Mouse (Mus musculus): ENCODE measurements around the gene Gm37240.

Gene Gm37240

DNA sequence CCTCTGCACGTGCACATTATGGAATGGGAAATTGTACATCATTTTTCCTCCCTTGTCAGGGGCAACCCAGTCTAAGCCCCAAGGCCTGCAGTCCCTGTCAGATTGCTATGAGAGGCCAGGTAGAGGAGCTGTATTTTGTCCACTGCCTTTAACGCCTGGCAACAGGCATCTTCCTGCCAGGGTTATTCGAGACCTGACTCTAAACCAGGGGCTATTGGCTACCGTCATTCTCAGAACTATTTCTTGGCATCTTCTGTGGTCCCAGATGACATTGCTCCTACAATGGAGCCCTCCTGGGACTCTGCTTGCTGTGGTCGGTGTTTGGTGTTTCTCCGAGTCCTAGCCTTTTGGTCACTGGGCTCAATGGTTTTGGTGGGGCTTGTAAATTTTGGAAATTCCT lies 762.4 kb downstream of the Gm37240 start:
- in situ Hi-C loops (cut with MboI; ENCODE audit: unreplicated experiment in 2 of 2): no loop called here

DNA sequence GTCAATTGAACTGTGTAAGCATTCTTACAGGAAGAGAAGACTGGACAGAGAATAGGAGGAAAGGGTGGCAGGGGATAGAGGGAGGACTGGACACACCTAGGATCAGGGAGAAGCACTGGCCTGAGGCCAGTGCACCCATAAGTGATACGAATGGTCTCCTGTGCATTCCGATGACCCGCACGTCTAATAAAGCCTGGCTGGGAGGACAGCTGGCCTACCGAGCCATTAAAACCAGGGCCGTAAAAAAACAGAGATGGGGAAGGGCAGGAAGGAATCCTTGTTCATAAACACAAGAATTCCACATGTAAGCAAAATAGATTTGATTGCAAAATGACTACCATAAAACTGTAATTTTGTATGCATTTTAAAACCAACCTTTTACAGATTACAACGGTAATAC lies 762.9 kb downstream of the Gm37240 start:
- in situ Hi-C loops (cut with MboI; ENCODE audit: unreplicated experiment in 2 of 2): no loop called here

DNA sequence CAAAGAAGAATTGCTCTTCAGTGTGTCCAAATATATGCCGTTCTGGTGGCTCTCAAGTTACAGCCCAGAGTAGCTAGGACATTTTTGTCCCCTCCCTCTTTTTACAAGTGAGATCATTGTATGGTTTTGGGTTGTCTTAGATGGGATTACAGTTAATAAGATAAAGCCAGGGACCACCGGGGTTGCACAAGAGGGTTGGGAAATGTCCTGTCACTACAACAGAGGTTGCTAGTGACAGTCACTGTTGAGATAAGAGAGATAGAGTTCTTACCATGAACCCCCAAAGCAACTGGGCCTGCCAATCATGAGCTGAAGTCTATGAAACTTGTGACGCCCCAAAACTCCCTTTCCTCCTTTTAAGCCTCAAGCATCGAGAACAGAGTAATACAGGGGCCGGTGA lies 769.6 kb downstream of the Gm37240 start:
- in situ Hi-C loops (cut with MboI; ENCODE audit: unreplicated experiment in 2 of 2): no loop called here

DNA sequence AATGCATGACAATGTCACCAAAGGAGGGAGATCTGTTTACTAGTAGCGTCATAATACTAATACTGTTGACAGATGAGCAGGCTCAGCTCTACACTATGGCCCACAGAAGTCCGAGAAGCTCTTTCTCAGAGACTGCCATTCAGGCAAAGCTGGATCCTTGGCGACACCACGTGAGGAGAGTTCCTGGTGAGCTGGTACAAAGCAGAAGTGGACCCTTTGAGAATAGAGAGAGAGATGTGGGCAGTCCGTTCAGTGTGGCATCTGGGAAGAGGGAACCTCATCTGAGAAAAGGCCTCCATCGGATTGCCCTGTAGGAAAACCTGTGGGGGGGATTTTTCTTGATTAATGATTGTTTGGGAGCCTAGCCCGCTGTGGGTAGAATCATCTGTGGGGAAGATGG lies 770.3 kb downstream of the Gm37240 start:
- in situ Hi-C loops (cut with MboI; ENCODE audit: unreplicated experiment in 2 of 2): no loop called here

DNA sequence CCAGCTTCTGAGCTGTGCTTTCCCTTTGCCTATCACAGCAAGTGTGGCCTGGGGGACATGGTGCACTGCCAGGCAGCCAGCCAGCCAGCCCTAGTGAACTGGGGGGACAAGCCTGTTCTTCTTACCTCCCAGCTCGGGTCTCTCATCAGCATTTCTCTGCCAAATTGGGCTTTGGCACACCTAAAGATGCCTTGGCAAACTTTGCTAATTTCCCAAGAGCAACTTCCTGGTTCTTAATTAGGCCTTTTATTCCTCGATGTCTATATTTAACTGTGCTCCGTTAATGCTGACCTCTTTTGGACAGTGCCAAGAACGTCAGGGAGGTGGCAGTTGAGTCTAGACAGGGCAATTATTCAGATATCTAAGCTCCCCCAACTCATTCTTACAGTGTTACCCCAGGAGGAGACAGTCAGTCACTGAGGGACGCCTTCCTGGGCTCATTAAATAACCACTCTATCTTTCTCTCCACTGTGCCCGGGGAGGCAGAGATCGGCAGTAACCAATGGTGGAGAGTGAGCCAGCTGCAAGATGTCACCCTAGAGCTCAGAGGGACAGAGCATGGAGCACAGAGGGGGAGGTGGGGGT lies 771.3 kb downstream of the Gm37240 start:
- in situ Hi-C loops (cut with MboI; ENCODE audit: unreplicated experiment in 2 of 2): no loop called here

DNA sequence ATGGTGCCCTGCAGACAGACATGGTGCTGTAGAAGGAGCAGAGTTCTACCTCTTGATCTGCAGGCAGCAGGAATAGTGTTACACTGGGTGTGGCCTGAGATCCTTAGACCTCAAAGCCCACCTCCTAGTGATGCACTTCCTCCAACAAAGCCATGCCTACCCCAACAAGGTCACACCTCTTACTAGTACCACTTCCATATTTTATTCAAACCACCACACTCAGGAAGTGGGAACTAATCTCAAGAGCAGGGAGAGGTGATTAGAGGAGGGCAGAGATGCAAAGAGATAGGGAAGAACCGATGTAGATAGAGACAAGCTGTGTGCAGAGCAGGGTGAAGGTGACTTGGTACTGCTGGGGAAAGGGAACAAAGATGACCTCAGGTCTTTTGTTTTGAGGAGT lies 773.8 kb downstream of the Gm37240 start:
- in situ Hi-C loops (cut with MboI; ENCODE audit: unreplicated experiment in 2 of 2): no loop called here

DNA sequence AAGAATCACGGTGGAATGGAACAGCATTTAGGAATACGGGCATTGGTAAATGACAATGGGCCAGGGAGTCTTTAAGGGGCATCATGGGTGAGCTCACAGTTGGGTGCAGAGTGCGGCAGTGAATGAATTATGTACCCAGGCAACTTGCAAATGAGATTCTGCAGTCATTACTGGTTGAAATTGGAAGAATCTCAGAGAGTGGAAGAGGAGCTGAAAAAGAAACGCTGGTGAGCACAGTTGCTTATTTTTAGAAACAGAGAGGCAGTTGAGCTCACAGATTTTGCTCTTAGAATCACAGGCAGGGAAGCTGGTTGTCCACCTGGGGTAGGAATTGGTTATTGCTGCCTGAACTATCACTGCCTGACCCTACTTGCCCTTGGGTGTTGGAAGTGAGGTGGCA lies 776.6 kb downstream of the Gm37240 start:
- in situ Hi-C loops (cut with MboI; ENCODE audit: unreplicated experiment in 2 of 2): no loop called here

DNA sequence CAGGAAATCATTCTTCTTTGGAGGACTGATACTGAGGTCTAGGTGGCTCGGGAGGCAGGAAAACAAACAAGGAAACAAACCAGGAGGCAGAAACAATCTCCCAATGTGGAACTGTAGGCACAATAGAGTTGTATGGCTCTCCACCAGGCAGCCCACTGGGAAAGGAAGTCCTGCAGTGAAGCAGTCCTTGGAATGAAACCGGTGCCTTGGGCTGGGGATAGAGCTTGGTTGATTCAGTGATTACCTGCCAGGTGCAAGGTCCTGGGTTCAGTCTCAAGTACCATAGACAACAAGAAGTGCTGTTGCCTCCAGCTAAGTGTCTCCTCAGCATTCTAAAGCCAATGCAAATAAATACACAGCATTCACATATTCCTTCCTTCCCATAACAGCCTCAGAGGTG lies 778.1 kb downstream of the Gm37240 start:
- in situ Hi-C loops (cut with MboI; ENCODE audit: unreplicated experiment in 2 of 2): no loop called here

DNA sequence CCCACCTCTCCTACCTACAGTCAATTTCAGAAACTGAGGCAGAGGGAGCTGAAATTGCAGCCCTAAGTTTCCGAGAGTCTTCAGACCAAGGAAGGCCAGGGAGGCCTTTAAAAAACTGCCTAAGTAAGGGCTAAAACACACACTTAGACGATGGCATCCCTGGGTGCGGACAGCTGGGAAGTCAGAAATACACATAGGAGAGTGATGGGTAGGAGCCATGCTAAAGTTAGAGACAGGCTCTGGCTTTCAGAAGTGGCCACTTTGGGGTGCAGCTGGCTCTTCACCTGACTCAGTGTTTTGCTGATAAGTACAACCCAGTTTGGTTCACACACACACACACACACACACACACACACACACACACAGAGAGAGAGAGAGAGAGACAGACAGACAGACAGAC lies 778.9 kb downstream of the Gm37240 start:
- in situ Hi-C loops (cut with MboI; ENCODE audit: unreplicated experiment in 2 of 2): no loop called here

DNA sequence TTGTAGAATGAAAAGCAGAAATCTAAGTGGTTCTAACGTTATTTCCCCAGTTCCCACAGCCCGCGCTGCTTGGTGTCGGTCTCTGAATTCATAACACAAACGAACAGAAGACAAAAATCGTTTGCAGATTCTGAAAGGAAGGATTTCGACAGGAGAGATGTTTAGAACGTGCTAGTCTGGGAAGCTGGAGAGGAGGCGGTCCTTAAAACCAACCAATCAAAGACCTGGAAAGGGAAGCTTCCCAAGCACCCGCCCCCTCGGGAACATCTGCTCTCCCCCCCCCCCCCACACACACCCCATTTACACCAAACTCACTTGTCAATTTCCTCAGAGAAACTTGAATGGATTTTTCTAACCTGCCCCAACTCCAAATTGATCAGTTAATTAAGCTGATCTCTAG lies 780.4 kb downstream of the Gm37240 start:
- in situ Hi-C loops (cut with MboI; ENCODE audit: unreplicated experiment in 2 of 2): no loop called here

DNA sequence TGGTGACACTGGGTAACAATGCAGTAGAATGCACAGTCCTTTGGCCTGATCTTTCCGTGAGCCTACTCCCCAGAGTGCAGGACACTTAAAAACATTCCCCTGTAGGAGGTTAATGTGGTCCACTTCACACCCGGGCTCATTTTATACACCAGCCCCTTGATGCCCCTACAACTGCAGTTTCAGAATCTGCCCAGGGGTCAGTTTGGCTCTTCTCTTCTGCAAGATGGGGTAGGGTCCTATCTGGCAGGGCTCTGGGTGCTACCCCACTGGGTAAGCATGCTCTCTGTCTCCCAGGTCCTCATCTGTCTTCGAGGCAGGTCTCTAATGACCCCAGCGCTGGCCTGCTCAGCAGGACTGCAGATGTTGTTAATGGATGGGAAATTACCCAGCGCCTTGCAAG lies 783.0 kb downstream of the Gm37240 start:
- in situ Hi-C loops (cut with MboI; ENCODE audit: unreplicated experiment in 2 of 2): no loop called here

DNA sequence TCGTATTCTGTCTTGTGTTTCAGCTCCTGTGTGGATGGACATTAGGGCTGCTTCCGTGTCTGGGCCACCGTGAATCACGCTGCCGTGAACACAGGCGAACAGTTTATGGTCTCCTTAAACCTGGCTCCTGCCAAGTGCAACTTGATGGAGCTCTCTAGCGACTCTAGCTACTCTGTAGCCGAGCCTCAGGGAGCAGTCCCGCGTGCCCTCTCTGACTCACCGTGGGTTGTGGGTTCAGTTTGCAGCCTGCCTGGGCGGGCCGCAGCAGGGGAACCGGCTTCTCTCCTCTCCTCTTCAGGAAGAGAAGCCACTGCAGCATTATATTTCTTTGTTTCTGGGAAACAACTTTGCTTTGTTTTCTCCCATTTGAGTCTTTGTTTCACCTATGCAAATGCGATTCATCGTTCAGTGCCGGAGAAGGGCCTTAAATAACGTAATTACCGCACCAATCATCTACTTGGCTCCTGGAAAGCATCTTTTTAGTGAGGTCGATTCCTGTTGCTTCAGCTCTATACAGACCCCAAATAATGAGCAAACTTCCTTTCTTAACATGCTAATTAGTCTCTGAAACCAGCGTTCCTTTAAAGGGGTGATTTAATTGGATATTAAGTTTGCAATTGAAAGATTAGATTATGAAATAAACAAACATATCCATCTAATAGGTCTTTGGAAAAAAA lies 806.3 kb downstream of the Gm37240 start:
- in situ Hi-C loops (cut with MboI; ENCODE audit: unreplicated experiment in 2 of 2): no loop called here

DNA sequence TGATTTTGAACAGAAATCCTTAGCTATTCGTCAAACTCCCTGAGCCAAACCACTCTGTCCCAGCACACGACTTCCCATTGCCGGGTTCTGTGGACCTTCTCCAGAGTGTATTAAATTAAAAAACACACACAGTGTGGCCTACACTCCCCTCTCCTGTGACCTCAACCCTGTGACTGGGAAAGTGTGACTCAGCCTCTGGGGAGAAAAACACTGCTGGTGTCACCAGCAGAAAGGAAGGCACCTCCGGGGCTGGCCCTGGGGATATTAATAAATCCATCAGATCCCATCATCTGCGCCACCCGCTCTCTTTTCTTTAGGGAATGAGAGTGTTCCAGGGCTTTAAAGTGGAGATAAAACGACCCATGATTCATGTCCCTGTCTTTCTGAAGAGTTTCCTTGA lies 823.2 kb downstream of the Gm37240 start:
- in situ Hi-C loops (cut with MboI; ENCODE audit: unreplicated experiment in 2 of 2): no loop called here

DNA sequence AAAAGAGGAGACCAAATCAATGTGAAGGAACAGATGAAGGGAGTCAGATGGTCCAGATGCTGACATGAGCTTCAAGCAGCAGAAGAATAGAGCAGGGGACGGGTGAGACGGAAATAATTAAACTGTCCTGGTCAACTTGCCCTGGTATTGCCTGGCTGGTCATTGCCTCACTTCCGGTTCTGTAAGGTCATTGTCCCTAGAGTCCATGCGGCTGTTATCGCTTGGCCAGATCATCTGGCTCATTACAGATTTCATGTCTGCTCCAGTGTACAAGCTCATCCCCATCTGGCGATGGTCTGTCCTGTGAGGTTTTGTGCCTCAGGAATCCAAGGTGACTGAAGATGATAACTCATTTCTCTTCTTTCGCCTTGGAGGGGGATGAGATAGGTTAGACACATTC lies 827.2 kb downstream of the Gm37240 start:
- in situ Hi-C loops (cut with MboI; ENCODE audit: unreplicated experiment in 2 of 2): no loop called here

DNA sequence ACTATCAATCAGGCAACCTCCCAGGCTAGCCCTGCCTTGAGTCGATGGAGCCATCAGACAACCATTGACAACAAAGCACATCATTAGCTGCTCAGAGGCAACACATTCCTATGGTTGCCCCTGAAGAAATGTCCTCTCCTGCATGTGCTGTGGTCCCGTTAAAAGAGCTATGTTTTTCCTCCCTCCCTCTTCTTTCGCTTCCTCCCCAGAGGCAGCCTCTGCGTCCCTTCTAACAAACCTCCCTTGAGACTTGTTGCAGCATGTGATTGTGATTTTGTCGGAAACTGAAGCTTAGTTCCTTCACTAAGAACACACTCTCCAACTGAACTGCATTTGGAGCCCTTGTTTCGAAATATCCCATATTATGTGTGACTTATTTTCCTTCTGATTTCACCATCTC lies 830.1 kb downstream of the Gm37240 start:
- in situ Hi-C loops (cut with MboI; ENCODE audit: unreplicated experiment in 2 of 2): no loop called here

DNA sequence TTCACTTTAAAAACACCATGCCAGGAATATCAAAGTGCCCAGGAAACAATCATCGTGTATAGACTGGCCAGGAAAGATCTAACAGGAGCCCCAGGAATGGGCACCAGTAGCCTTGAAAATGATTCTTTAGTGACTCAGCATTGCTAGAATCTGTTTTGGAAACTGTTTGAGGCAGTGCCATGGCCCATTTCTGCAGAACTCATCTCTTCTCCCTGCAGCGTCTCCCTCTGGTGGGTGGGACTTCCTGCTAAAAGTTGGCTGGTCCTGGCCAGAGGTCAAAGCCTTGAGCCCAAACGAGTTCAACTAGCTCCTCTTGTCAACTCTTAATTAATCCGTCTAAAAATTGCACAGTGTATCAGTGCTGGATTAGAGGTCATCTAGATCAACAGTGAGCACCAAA lies 833.8 kb downstream of the Gm37240 start:
- in situ Hi-C loops (cut with MboI; ENCODE audit: unreplicated experiment in 2 of 2): no loop called here

DNA sequence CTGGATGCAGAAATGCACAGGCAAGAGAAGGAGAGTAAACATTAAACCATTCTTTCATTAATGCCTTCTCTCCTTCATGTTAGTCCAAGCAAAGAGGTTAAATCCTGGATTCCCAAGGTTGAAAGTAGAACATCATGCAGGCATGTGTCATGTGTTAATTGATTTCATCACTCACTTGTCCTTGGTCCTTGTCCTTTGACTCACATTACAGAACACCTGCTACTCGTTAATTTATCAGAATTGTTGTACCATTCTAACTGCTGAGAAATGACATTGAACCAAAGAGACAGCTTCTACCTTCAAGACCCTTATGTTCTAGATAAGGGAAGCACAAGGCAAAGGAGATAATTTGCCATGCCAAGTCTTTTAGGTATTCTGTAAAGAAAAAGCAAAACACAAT lies 835.1 kb downstream of the Gm37240 start:
- in situ Hi-C loops (cut with MboI; ENCODE audit: unreplicated experiment in 2 of 2): no loop called here

DNA sequence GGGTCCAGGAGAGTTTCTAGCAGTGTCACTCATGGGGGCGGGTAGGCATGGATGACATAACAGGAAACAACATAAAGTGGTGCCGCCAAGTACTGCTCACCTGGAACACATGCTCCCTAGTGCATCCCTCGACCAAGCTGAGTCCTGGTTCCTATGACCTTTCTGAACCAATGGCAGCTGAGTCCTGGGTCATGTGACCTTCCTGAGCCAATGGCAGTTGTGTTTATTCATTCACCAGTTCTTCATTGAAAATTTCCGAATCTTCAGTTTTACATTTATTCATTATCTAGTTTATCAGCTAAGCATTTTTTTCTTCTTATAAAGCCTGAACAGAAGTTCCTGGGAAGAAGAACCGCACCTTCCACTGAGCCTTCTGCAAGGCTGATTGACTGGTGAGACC lies 838.7 kb downstream of the Gm37240 start:
- in situ Hi-C loops (cut with MboI; ENCODE audit: unreplicated experiment in 2 of 2): no loop called here

DNA sequence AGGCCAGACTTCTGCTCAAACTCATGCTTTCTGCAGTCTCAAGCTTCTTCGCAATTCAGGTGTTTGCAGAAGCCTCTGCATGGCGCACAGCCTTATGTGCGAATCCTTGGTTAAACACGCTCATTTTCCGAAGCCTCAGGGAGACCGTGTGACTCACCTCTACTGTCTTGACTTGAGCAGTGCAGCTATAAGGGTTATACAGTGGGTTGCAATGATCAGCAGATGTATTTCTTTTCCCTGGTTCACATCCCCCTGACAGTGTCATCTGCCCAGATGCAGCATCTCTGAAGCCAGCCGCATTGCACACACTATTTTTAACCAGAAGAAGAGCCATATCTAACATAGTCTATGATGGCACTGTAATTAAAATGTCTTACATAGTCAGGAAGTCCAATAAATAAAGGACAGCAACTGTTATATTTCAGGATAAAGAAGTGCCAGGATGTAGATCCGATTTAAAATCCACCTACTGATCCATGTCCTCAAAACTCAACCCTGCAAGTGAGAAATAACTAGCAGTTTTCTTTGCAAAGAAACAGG lies 843.6 kb downstream of the Gm37240 start:
- in situ Hi-C loops (cut with MboI; ENCODE audit: unreplicated experiment in 2 of 2): no loop called here

DNA sequence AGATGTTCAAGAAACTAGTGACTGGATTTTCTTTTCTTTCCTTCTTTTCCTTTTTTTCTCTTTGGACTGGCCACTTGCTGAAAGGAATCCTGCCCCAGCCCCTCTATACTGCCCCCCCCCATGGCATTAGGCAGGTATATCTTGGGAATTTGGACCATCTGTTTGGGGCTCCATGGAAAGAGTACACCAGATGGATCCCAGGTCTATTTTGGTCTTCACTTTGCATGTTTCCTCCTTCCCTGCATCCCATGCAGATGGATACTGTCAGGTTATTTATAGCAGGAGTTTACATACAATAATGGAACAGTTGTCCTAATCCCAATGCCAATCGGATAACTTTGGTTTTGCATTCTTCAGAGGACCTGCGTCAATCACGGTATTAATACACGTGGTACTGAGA lies 845.2 kb downstream of the Gm37240 start:
- in situ Hi-C loops (cut with MboI; ENCODE audit: unreplicated experiment in 2 of 2): no loop called here

DNA sequence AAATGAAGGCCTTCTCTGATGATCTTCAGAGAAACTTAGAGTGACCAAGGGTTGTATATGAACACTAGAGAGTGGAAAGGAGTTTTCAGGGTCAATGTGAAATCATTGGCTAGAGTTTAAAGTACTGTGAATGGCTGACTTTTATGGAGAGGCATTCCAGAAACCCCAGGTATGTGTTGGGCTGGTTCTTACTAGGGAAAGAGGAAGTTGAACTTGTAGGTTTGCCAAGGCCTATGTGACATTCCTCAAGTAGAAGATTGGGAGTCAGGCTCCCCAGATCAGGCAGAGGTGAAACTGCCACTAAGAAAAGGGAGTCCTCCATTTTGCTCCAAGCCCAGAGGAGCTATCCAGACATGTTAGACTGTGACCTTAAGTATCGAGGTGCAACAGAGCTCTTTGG lies 858.2 kb downstream of the Gm37240 start:
- in situ Hi-C loops (cut with MboI; ENCODE audit: unreplicated experiment in 2 of 2): no loop called here

DNA sequence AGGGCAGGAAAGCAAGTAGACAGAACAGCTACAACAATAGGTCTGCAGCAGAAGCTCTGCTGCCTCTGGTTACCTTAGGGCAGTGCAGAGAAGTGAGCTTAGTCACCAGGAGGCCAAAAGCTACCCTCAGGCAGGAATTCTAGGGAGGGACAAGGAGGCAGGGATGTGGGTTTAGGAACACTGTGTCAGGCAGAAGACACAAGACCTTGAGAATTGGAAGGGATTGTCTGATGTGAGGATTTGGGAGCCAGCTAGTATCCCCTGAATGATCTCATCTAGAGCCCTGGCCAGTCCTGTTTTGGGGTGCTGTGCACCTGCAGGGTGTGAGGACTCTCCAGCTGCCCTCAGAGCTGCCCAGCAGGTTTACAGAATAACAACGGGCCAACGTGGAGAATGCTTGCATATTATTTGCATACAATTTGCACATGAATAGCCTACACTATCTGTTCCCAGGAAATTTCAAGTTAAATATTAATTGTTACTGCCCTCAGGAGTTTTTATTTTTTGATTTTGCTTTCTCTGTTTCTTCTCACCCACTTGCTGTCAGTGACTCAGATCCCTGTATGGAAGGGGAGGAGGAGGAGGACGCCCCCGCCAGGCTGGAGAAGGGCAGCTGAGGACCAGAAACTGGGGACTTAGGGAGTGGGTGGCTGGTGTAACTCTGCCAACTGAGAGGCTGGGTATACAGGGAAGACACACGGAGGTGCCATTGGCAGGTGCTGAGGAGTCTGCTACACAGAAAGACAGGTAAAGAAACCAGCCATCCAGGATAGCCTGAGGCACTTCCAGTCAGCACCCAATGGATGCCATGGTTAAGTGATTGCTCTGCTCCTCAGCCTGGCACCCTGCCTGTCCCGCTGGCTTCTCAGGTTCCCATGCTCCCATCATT lies 862.3 kb downstream of the Gm37240 start:
- in situ Hi-C loops (cut with MboI; ENCODE audit: unreplicated experiment in 2 of 2): no loop called here
